Comparison of ENCODE assay signal across 12 mouse cellular contexts in the genomic region with DNA sequence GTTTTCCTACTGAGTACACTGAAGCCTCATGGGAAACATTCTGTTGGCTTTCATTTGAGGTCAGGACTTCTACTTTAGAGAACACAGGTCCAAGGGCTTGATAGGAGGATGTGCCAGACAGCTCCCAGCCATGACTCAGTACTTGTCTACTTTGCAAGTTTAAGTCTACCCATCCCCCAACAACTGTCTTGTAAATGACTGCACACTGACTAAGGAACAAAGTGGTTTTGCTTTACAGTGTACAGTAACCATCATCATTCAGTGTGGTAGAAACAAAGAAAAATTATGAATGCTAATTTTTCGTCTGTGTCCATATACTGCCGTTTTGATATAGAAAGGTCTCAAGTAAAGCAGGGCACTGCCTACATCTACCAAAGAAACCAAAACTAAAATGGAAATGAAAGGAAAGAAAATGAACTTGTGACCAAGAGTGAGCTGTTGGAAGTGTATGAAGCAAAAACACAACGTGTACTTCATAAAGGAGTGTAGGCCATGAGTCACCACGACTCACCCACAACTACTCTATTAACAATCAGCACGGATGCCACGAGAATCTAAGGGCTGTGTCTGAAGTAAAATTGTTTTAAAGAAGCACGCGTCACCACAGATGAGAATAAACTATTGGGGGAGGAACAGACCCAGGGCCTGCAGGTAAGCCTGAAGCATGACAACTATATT. TPM values are rescaled to one million over a fixed set of nuclear protein-coding genes. Genes with fewer than 3 reads are reported as not detected.
DNase-seq lines count a peak whose midpoint lies in the region; ATAC-seq and TF ChIP-seq lines count a peak whose summit lies in the region.
"Had no signal": no experiment of that assay in that cellular context is flagged by ENCODE, and none has a peak within 500 bp of the region (broad histone marks: within the 10 kb centered on the region; RNA-seq: fewer than 3 reads in every experiment).

No protein-coding gene starts in this region.

- TF ChIP-seq EP300 in stomach, postnatal 0 days (optimal IDR thresholded peaks at IDR 0.05) = no peak

- no peaks in the 10 kb centered on the region for H3K9me3 ChIP-seq in stomach, postnatal 0 days (ENCODE audit: control insufficient read depth, low read length)
- H3K9me3 ChIP-seq: heart, embryonic 10.5 days; midbrain, embryonic 13.5 days had no signal

- peak; percentile 45 to 73; a peak in 2 of 4 replicates for ATAC-seq in hematopoietic stem cell, adult 5-6 weeks (replicated peaks in 1 of 2; ENCODE audit: insufficient read depth in 1 of 2, low FRiP score in 2 of 2, low TSS enrichment in 1 of 2, low read depth in 1 of 2, poor library complexity in 2 of 2, severe bottlenecking in 2 of 2)
- ATAC-seq in stomach, postnatal 0 days (ENCODE audit: low FRiP score, low TSS enrichment) = peak; percentile 63
- ATAC-seq: midbrain, embryonic 13.5 days had no signal

- no peak overlapping the region for H3K4me3 ChIP-seq in liver, adult 2 months (ENCODE audit: insufficient read depth, low read depth, low read length)
- no peak overlapping the region for H3K4me3 ChIP-seq in stomach, postnatal 0 days (ENCODE audit: low read depth, low read length)
- H3K4me3 ChIP-seq: heart, embryonic 10.5 days; midbrain, embryonic 13.5 days had no signal

- H3K4me2 ChIP-seq in stomach, postnatal 0 days (replicated peaks; ENCODE audit: low read depth) = no peak overlapping the region
- H3K4me2 ChIP-seq: midbrain, embryonic 13.5 days had no signal

- no peak for TF ChIP-seq CTCF in liver, adult 2 months (IDR thresholded peaks at IDR 0.05; ENCODE audit: low read depth, low read length)
- no peak for TF ChIP-seq CTCF in stomach, postnatal 0 days (IDR thresholded peaks at IDR 0.05; ENCODE audit: low read depth)

- H3K9ac ChIP-seq in liver, adult 2 months (ENCODE audit: low read depth, low read length) = no peak overlapping the region
- H3K9ac ChIP-seq in stomach, postnatal 0 days (ENCODE audit: low read length) = no peak overlapping the region
- H3K9ac ChIP-seq: midbrain, embryonic 13.5 days had no signal

- no peaks in the 10 kb centered on the region for H3K27me3 ChIP-seq in liver, adult 2 months (ENCODE audit: control insufficient read depth, insufficient read depth, low read length)
- no peaks in the 10 kb centered on the region for H3K27me3 ChIP-seq in stomach, postnatal 0 days (ENCODE audit: control insufficient read depth, insufficient read depth, low read length)
- H3K27me3 ChIP-seq: midbrain, embryonic 13.5 days had no signal

- 90% methylated on average over 8 of the region's 8 CpGs for WGBS in liver, adult 2 months
- 64% methylated on average over 8 of the region's 8 CpGs for WGBS in stomach, postnatal 0 days

- TF ChIP-seq POLR2A in liver, adult 2 months (IDR thresholded peaks at IDR 0.05; ENCODE audit: extremely low read depth, insufficient read depth, low read length) = no peak

- intact Hi-C loops in left cerebral cortex, postnatal 10 days (cut with DNase I) = no loop called here

- peak; percentile 43 for DNase-seq in liver, adult 2 months (ENCODE audit: extremely low read depth, low read depth, low spot score)
- DNase-seq in liver = no peak
- DNase-seq in NIH3T3 (ENCODE audit: low read depth) = peak; percentile 82
- DNase-seq in stomach, postnatal 0 days (ENCODE audit: low spot score) = no peak
- DNase-seq in lung, adult 18-20 months = no peak
- no peak for DNase-seq in left cerebral cortex, postnatal 10 days (ENCODE audit: extremely low spot score in 1 of 2, low spot score in 2 of 2)
- no peak for DNase-seq in embryo, embryonic 10.5 days (ENCODE audit: low spot score)
- DNase-seq: cerebellum, postnatal 10 days; kidney, postnatal 36 days had no signal

- H3K4me1 ChIP-seq in liver, adult 2 months (ENCODE audit: control insufficient read depth, insufficient read depth, low read length) = no peaks in the 10 kb centered on the region
- no peaks in the 10 kb centered on the region for H3K4me1 ChIP-seq in stomach, postnatal 0 days (replicated peaks; ENCODE audit: control insufficient read depth, insufficient read depth)
- H3K4me1 ChIP-seq: heart, embryonic 10.5 days; midbrain, embryonic 13.5 days had no signal

- no peaks in the 10 kb centered on the region; the same call in 1 of the 2 replicates for H3K36me3 ChIP-seq in liver, adult 2 months (ENCODE audit: control insufficient read depth, insufficient read depth, low read length)
- no peaks in the 10 kb centered on the region for H3K36me3 ChIP-seq in stomach, postnatal 0 days (ENCODE audit: control insufficient read depth, insufficient read depth, low read length)
- H3K36me3 ChIP-seq: midbrain, embryonic 13.5 days had no signal

- H3K79me2 ChIP-seq in liver, adult 2 months (ENCODE audit: control insufficient read depth, insufficient read depth, low read length) = no peaks in the 10 kb centered on the region

- H3K27ac ChIP-seq in liver, adult 2 months (replicated peaks; ENCODE audit: insufficient read depth, low read depth, low read length) = 0 out of 2 replicates have a peak overlapping the region, but pooled peaks have one; percentile 17
- peak overlapping the region; percentile 45; the same call in 1 of the 2 replicates for H3K27ac ChIP-seq in stomach, postnatal 0 days (replicated peaks)
- H3K27ac ChIP-seq: heart, embryonic 10.5 days; midbrain, embryonic 13.5 days had no signal

RNA-seq across cellular contexts. Expression of a gene that starts 53.3 kb away (rescaled TPM):
- 6.7 and 7.2 TPM in 2 replicates for total RNA-seq in liver, adult 2 months (2014; rRNA removed)
- 0.82 and 1.00 TPM in 2 replicates for polyA plus RNA-seq in liver, adult 2 months (2012; rRNA removed)
- total RNA-seq in hematopoietic stem cell, adult 5-6 weeks (2017) = 171 and 187 TPM in 2 replicates
- 12.8 and 14.6 TPM in 2 replicates for polyA plus RNA-seq in stomach, postnatal 0 days (2015; fragmentation: Nextera tagmentation; extraction: Ambion mirVana)
- total RNA-seq in left cerebral cortex, postnatal 10 days (2021) = 10 to 100 TPM in 1 of 2 experiments, 1 to 10 TPM in 1; 7.5 to 10.1 TPM

Comparison
In these comparisons a context has a peak if more than half of its experiments do, and no peak if none do; other contexts are left out.
1. DNase-seq: peak in liver, adult 2 months (single experiment) and NIH3T3 (single experiment); none in liver (single experiment), stomach, postnatal 0 days (single experiment), lung, adult 18-20 months (0 of 2), left cerebral cortex, postnatal 10 days (0 of 2) and embryo, embryonic 10.5 days (single experiment).
2. RNA of a gene that starts 53.3 kb away (total RNA-seq): 171 to 187 TPM in hematopoietic stem cell, adult 5-6 weeks; 7.5 to 10.1 TPM in left cerebral cortex, postnatal 10 days and 6.7 to 7.2 TPM in liver, adult 2 months; every median in the first group is over 10 times any median in the second.